Mouse (Mus musculus) regulatory T cell (primary cell): Measurements from ENCODE around the gene Tceanc2.

Experiments used
- in situ Hi-C: fragments of 300-600 bp; cut with MboI, MseI; formaldehyde crosslinking; loops from one replicate; pipeline ENCODE4 v1.15.1; 2025; ENCODE audit warnings: high pct_unique_total_duplicates

The Tceanc2 gene

DNA sequence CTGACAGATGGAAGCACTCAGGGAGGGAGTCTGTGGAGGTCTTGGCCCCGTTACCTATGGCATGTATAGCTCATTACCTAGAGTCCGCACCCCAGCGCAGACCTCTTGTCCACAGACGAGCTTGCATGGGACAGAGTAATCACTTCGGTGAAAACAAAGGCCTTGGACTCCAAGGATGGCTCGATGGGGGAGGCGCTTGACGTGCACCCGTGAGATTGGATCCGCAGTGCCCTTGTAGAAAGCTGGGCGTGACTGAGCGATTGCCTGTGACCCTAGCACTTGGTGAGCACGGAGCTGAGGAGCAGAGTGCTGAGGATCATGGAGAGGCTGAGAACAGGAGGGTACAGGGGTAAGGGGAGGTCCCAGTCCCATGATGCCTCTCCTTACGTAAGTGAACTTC is 87.2 kb downstream of the Tceanc2 start:
- in situ Hi-C loops: loop anchor here (5.0 kb wide), 1 partner anchor 66 kb away; no protein-coding TSS in a partner anchor

DNA sequence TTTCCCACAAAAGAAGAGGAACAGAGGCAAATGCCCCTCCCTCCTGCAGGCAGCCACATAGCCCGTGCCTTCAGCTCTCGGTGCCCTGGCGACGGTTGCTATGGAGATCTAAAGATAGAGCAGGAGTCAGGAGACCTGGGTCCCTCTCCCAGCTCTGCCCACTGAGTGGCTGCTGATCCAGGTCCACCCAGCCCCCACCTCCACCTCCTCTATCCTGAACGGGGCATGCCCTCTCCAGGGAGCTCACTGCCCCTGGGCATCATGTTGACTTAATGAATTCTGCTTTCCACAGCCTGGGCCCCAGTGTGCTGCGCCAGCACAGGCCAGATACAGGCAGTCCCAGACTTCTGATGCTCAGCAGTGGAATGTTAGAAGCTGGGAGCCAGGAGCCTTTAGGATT is 94.1 kb downstream of the Tceanc2 start:
- in situ Hi-C loops: no loop called here

DNA sequence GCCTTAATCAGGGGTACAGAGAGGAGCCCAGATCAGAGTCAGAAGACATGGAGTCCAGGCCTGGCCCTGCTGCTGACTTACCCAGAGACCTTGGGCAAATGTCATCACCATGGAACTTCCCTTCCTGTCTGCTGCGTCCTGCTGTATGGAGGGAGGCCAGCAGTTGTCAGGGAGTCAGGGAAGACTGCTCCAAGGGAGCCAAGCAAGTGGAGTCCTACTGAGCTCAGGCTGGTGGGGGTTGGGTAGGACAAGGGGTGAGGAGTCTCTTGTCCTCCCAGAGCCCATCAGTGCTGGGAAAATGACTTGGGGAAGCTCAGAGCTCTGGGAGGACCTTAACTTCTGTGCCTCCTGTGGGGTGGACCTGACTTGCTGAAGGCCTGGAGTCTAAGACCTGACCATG is 94.6 kb downstream of the Tceanc2 start:
- in situ Hi-C loops: no loop called here
